Mouse (Mus musculus) kidney, adult 2 months (tissue): ENCODE measurements around the gene Pacrg.

Source experiments
- CTCF ChIP-seq: fragments of 200-500 bp; conservative IDR thresholded peaks from 2 replicates; pipeline ENCODE4 v1.5.1; 2011; ENCODE audit warnings: low read depth, mild to moderate bottlenecking, control low read depth, low read length, moderate library complexity, mixed read lengths; ENCODE audit not compliant: insufficient read depth, insufficient read length
- POLR2A ChIP-seq: fragments of 200-500 bp; IDR thresholded peaks from one replicate; pipeline ENCODE4 v1.6.1; 2011; ENCODE audit warnings: low read depth, low read length, control low read depth

GRCm38 (mm10) chr17:10695421-10695820 lies 144.7 kb downstream of the Pacrg start:
- TF ChIP-seq CTCF, result no peak
- TF ChIP-seq POLR2A, result no peak
